Mouse (Mus musculus) bone marrow, adult 2 months (tissue): ENCODE results near the gene Nalcn.

Experiments used
- CTCF ChIP-seq: fragments of 200-500 bp; IDR thresholded peaks from 2 replicates; pipeline ENCODE4 v1.5.1; 2011; ENCODE audit warnings: low read length, control low read depth; ENCODE audit not compliant: control insufficient read depth, insufficient read depth
- POLR2A ChIP-seq: fragments of 200-500 bp; IDR thresholded peaks from 2 replicates; pipeline ENCODE4 v1.6.1; 2011; ENCODE audit warnings: low read depth, mild to moderate bottlenecking, control low read depth, low read length, borderline replicate concordance; ENCODE audit not compliant: control insufficient read depth

- TF ChIP-seq POLR2A (no peak), CTCF (no peak)
These were observed 95.7 kb downstream of the Nalcn start for GRCm38 (mm10) chr14:123531271-123531670.
